Mouse (Mus musculus): ENCODE measurements around the gene Dmap1.

DNA sequence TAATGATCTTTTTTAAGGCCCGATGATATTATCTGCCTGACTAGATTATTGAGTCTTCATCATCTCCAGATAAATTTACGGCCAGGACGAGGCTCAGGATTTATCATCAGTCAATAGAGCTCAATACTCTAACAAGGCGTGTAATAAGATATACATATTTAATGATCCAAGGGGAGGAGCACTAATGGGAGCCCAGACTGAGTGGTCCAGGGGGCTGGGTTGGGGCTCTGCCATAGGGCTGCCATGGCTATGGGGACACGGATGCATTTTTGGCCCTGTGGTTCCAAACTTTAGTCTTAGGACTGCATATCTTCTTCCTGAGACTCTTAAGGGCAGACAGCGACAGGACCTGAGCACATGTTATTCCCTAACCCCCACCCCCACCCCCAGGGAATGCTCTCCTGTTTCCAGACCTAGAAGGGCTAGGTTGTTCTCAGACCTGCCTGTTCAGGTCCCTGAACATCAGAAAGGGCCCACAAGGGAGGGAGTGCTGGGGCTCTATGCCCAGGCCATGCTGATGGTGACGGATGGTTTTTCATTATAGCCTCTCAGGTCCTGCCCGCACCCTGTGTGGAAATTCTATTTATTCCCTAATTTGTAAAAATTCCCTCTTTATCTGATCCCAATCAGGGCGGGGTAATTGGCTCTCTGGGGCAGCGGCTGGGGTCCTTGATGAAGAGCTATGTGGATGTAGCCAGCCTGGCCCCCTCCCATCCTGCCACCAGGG lies 17.5 kb downstream of the Dmap1 start:
- TF ChIP-seq POLR2A (IDR thresholded peaks at IDR 0.05; ENCODE audit: insufficient read depth, low read depth, low read length): no peak
- no peak for TF ChIP-seq CTCF (IDR thresholded peaks at IDR 0.05; ENCODE audit: insufficient read depth, low read depth, low read length)

All from olfactory bulb, adult 2 months (tissue).